Mouse (Mus musculus) liver, postnatal 0 days (tissue): ENCODE results near the gene Zdhhc21.

Experiments
- CTCF ChIP-seq: sonication (generic); IDR thresholded peaks from 2 replicates; pipeline ENCODE4 v1.5.1; 2016; ENCODE audit warnings: antibody characterized with exemption, low read depth
- EP300 ChIP-seq: IDR thresholded peaks from 2 replicates; pipeline ENCODE4 v1.6.1; 2016; ENCODE audit warnings: antibody characterized with exemption, low read depth, mild to moderate bottlenecking

GRCm38 (mm10) chr4:82837526-82838240, 22.1 kb downstream of the Zdhhc21 start:
- TF ChIP-seq CTCF (no peak), EP300 (no peak)
